Mouse (Mus musculus) kidney, embryonic 15.5 days (tissue): ENCODE results near the gene March9. TPM values are rescaled to one million over a fixed set of nuclear protein-coding genes. Genes with fewer than 3 reads are reported as not detected.

Experiments used
- ATAC-seq: fragments of 200-750 bp; cut with Nextera tagmentation; replicated peaks from 2 replicates; pipeline ENCODE4 v1.8.0; 2017; ENCODE audit warnings: moderate TSS enrichment; ENCODE audit not compliant: low FRiP score
- H3K27ac ChIP-seq: fragments of 300-500 bp; sonication (generic); 2 replicates; pipeline ENCODE4 v1.5.1; 2015; ENCODE audit warnings: mild to moderate bottlenecking, inconsistent platforms
- H3K27me3 ChIP-seq: fragments of 300-500 bp; sonication (generic); 2 replicates; pipeline ENCODE4 v1.6.1; 2015; ENCODE audit warnings: inconsistent platforms
- H3K36me3 ChIP-seq: fragments of 300-500 bp; sonication (generic); 2 replicates; pipeline ENCODE4 v1.6.1; 2015; ENCODE audit warnings: inconsistent platforms
- H3K4me1 ChIP-seq: fragments of 300-500 bp; sonication (generic); 2 replicates; pipeline ENCODE4 v1.6.1; 2015; ENCODE audit warnings: inconsistent platforms
- H3K4me2 ChIP-seq: fragments of 300-500 bp; sonication (generic); 2 replicates; pipeline ENCODE4 v1.6.1; 2015; ENCODE audit warnings: moderate library complexity, mild to moderate bottlenecking, inconsistent platforms
- H3K4me3 ChIP-seq: fragments of 300-500 bp; sonication (generic); replicated peaks from 2 replicates; pipeline ENCODE4 v1.5.1; 2015; ENCODE audit warnings: mild to moderate bottlenecking, inconsistent platforms
- H3K9ac ChIP-seq: fragments of 300-500 bp; sonication (generic); 2 replicates; pipeline ENCODE4 v1.6.1; 2015; ENCODE audit warnings: mild to moderate bottlenecking, inconsistent platforms
- H3K9me3 ChIP-seq: fragments of 300-500 bp; sonication (generic); replicated peaks from 2 replicates; pipeline ENCODE4 v1.6.1; 2016; ENCODE audit warnings: inconsistent platforms
- WGBS: fragments of 180-500 bp; shearing (Covaris S2); methylation state at CpG from one replicate; pipeline ENCODE4 v1.1.7; 2015; ENCODE audit warnings: mixed read lengths; 5-methylcytosine and 5-hydroxymethylcytosine counted together
- polyA plus RNA-seq: library from polyadenylated mRNA; unstranded; fragments of >200 nt; fragmentation: Nextera tagmentation; extraction: Ambion mirVana; gene quantifications from 2 replicates; pipeline ENCODE4 v1.2.1, GENCODE M21; 2015

March9 gene
- polyA plus RNA-seq: 1.1 and 1.4 TPM in 2 replicates

- H3K36me3 ChIP-seq: peaks cover 32% of the 10 kb centered on the region
- no peaks in the 10 kb centered on the region for H3K9me3 ChIP-seq
- 2% methylated on average over 56 of the region's 72 CpGs for WGBS
- peak; percentile 30; the same call in 1 of the 2 replicates for ATAC-seq
- H3K27ac ChIP-seq: peak within 1 kb of the TSS; percentile 58
- peak within 1 kb of the TSS; percentile 85 for H3K4me3 ChIP-seq
- peak within 1 kb of the TSS; percentile 73 for H3K9ac ChIP-seq
- H3K4me1 ChIP-seq: peaks cover 45% of the 10 kb centered on the region
- peak within 1 kb of the TSS; percentile 96 for H3K4me2 ChIP-seq
- H3K27me3 ChIP-seq: peaks cover 27% of the 10 kb centered on the region
Measured at GRCm38 (mm10) chr10:127059968-127060916, at the start of gene March9. Gene March9 (minus strand): TSS chr10:127060184.

- Histone ChIP-seq H3K27me3 (no peaks in the 10 kb centered on the region), H3K4me3 (no peak overlapping the region), H3K4me2 (no peak overlapping the region), H3K27ac (no peak overlapping the region), H3K36me3 (peaks cover 29% of the 10 kb centered on the region), H3K9ac (no peak overlapping the region), H3K9me3 (no peaks in the 10 kb centered on the region), H3K4me1 (no peaks in the 10 kb centered on the region)
- no peak for ATAC-seq
- 80% methylated on average over 3 of the region's 3 CpGs for WGBS
Measured at GRCm38 (mm10) chr10:127108262-127108583, 48.2 kb upstream of the March9 start.

- H3K4me2 ChIP-seq: no peak overlapping the region
- no peak overlapping the region for H3K9ac ChIP-seq
- ATAC-seq: no peak
- H3K4me3 ChIP-seq: no peak overlapping the region
- 89% methylated on average over 16 of the region's 16 CpGs for WGBS
- peaks cover 24% of the 10 kb centered on the region for H3K36me3 ChIP-seq
- no peak overlapping the region for H3K27ac ChIP-seq
- H3K27me3 ChIP-seq: no peaks in the 10 kb centered on the region
- H3K9me3 ChIP-seq: no peaks in the 10 kb centered on the region
- no peaks in the 10 kb centered on the region for H3K4me1 ChIP-seq
Measured at GRCm38 (mm10) chr10:127107563-127108261, 47.7 kb upstream of the March9 start.

GRCm38 (mm10) chr10:127103631-127104030 is 43.6 kb upstream of the March9 start:
- 76% methylated on average over 7 of the region's 7 CpGs for WGBS
- peaks cover 28% of the 10 kb centered on the region for H3K36me3 ChIP-seq

GRCm38 (mm10) chr10:127101151-127101550 is 41.2 kb upstream of the March9 start:
- Histone ChIP-seq H3K4me2 (no peak overlapping the region), H3K4me3 (no peak overlapping the region), H3K27me3 (no peaks in the 10 kb centered on the region), H3K4me1 (no peaks in the 10 kb centered on the region), H3K27ac (no peak overlapping the region), H3K9ac (no peak overlapping the region), H3K36me3 (peaks cover 41% of the 10 kb centered on the region), H3K9me3 (no peaks in the 10 kb centered on the region)
- 84% methylated on average over 6 of the region's 6 CpGs for WGBS
- no peak for ATAC-seq

More at GRCm38 (mm10) chr10:127103631-127104030, 43.6 kb upstream of the March9 start:
- H3K27ac ChIP-seq: no peak overlapping the region
- H3K9ac ChIP-seq: no peak overlapping the region
- H3K4me2 ChIP-seq: no peak overlapping the region
- no peak overlapping the region for H3K4me3 ChIP-seq
- ATAC-seq: no peak
- no peaks in the 10 kb centered on the region for H3K9me3 ChIP-seq
- no peaks in the 10 kb centered on the region for H3K27me3 ChIP-seq
- H3K4me1 ChIP-seq: no peaks in the 10 kb centered on the region

GRCm38 (mm10) chr10:127100414-127100813 is 40.4 kb upstream of the March9 start:
- WGBS: 81% methylated on average over 8 of the region's 8 CpGs
- H3K4me1 ChIP-seq: no peaks in the 10 kb centered on the region

GRCm38 (mm10) chr10:127099868-127100267 is 39.9 kb upstream of the March9 start:
- WGBS: 89% methylated on average over 15 of the region's 15 CpGs
- H3K4me2 ChIP-seq: no peak overlapping the region
- no peaks in the 10 kb centered on the region for H3K9me3 ChIP-seq
- H3K36me3 ChIP-seq: peaks cover 53% of the 10 kb centered on the region
- H3K4me3 ChIP-seq: no peak overlapping the region
- no peaks in the 10 kb centered on the region for H3K27me3 ChIP-seq
- no peak overlapping the region for H3K9ac ChIP-seq
- H3K4me1 ChIP-seq: peaks cover 2% of the 10 kb centered on the region
- ATAC-seq: no peak
- no peak overlapping the region for H3K27ac ChIP-seq

More at GRCm38 (mm10) chr10:127100414-127100813, 40.4 kb upstream of the March9 start:
- Histone ChIP-seq H3K4me3 (no peak overlapping the region), H3K4me2 (no peak overlapping the region), H3K36me3 (peaks cover 49% of the 10 kb centered on the region), H3K27ac (no peak overlapping the region), H3K9me3 (no peaks in the 10 kb centered on the region), H3K9ac (no peak overlapping the region), H3K27me3 (no peaks in the 10 kb centered on the region)
- ATAC-seq: no peak

GRCm38 (mm10) chr10:127099191-127099590 is 39.2 kb upstream of the March9 start:
- Histone ChIP-seq H3K9me3 (no peaks in the 10 kb centered on the region), H3K27ac (no peak overlapping the region), H3K9ac (no peak overlapping the region), H3K4me3 (no peak overlapping the region), H3K36me3 (peaks cover 53% of the 10 kb centered on the region), H3K4me2 (no peak overlapping the region), H3K4me1 (peaks cover 5% of the 10 kb centered on the region), H3K27me3 (0 out of 2 replicates have a peak, but pooled peaks cover under 1% of the 10 kb centered on the region)
- no peak for ATAC-seq
- 84% methylated on average over 10 of the region's 10 CpGs for whole genome bisulfite sequencing

GRCm38 (mm10) chr10:127098514-127098913 is 38.5 kb upstream of the March9 start:
- no peak for ATAC-seq
- Histone ChIP-seq H3K4me1 (peaks cover 5% of the 10 kb centered on the region), H3K27ac (no peak overlapping the region), H3K4me2 (no peak overlapping the region), H3K36me3 (peaks cover 53% of the 10 kb centered on the region), H3K9ac (no peak overlapping the region), H3K27me3 (peaks cover 7% of the 10 kb centered on the region), H3K9me3 (no peaks in the 10 kb centered on the region), H3K4me3 (no peak overlapping the region)
- 82% methylated on average over 20 of the region's 20 CpGs for WGBS

GRCm38 (mm10) chr10:127094382-127094802 is 34.4 kb upstream of the March9 start:
- no peak overlapping the region for H3K4me3 ChIP-seq
- H3K4me2 ChIP-seq: no peak overlapping the region
- H3K27ac ChIP-seq: no peak overlapping the region
- H3K27me3 ChIP-seq: peaks cover 48% of the 10 kb centered on the region
- WGBS: 48% methylated on average over 7 of the region's 7 CpGs
- ATAC-seq: no peak
- no peaks in the 10 kb centered on the region for H3K9me3 ChIP-seq
- no peak overlapping the region for H3K9ac ChIP-seq
- H3K36me3 ChIP-seq: peaks cover 43% of the 10 kb centered on the region
- H3K4me1 ChIP-seq: peaks cover 23% of the 10 kb centered on the region

- no peak overlapping the region for H3K27ac ChIP-seq
- H3K9me3 ChIP-seq: no peaks in the 10 kb centered on the region
- H3K4me1 ChIP-seq: peaks cover 23% of the 10 kb centered on the region
- no peak overlapping the region for H3K4me3 ChIP-seq
- peaks cover 27% of the 10 kb centered on the region for H3K36me3 ChIP-seq
- ATAC-seq: no peak
- H3K27me3 ChIP-seq: peaks cover 64% of the 10 kb centered on the region
- no peak overlapping the region for H3K4me2 ChIP-seq
- no peak overlapping the region for H3K9ac ChIP-seq
- 45% methylated on average over 4 of the region's 4 CpGs for WGBS
Measured at GRCm38 (mm10) chr10:127092742-127093141, 32.8 kb upstream of the March9 start.
